Mouse (Mus musculus): Measurements from ENCODE around the gene Man1a. TPM values are rescaled to one million over a fixed set of nuclear protein-coding genes. Genes with fewer than 3 reads are reported as not detected.

The Man1a gene
- polyA plus RNA-seq (2014; fragmentation: Illumina TruSeq; extraction: RNeasy Lipid Tissue Mini Kit (QIAGEN cat#74804); ENCODE audit: low read depth, low replicate concordance), result 1.7 TPM

DNA sequence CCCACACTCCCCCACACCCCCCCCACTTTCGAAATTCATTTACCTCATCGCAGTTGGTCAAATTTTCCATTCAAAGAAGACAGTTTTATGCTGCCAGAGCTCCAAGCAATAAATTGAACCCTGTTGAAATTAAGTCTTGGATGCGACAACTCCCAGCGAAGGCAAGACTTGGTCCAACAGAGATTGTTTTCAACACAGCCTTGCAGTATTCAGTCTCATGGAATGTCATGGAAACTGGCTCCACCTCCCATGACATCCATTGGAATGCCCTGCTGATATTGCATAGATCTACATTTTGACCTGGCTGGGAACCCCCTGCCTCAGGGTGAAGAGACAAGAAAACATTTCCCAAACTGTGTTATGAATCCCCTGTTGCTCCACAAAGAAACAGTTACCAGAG is at the start of gene Man1a:
Man1a (minus strand) TSS at position 190 of the 400 bp plus-strand sequence.

